Mouse (Mus musculus): ENCODE results near the gene Fgf12. TPM values are rescaled to one million over a fixed set of nuclear protein-coding genes. Genes with fewer than 3 reads are reported as not detected.

Fgf12 gene
- polyA plus RNA-seq, 1 experiment from 2014 or later: 42.6 TPM

- no peak for ATAC-seq (replicated peaks; ENCODE audit: extremely low read depth, insufficient read depth, low FRiP score)
- no peaks in the 10 kb centered on the region for H3K9me3 ChIP-seq (replicated peaks; ENCODE audit: control insufficient read depth, low read length)
- WGBS: 84% methylated on average over 11 of the region's 11 CpGs
- no peak overlapping the region for H3K4me3 ChIP-seq (ENCODE audit: low read length)
- H3K27me3 ChIP-seq (ENCODE audit: control insufficient read depth, insufficient read depth, low read length): no peaks in the 10 kb centered on the region
- H3K4me1 ChIP-seq (ENCODE audit: control insufficient read depth, insufficient read depth, low read length): peaks cover 3% of the 10 kb centered on the region; the same call in 1 of the 2 replicates
- H3K4me2 ChIP-seq (ENCODE audit: low read depth, low read length): no peak overlapping the region
- peak overlapping the region; percentile 8 for H3K27ac ChIP-seq (ENCODE audit: low read length)
- no peak overlapping the region for H3K9ac ChIP-seq (ENCODE audit: low read length)
- no peaks in the 10 kb centered on the region for H3K36me3 ChIP-seq (ENCODE audit: control insufficient read depth, insufficient read depth)
Measured at GRCm38 (mm10) chr16:28630771-28631484, 121.9 kb downstream of the Fgf12 start.

GRCm38 (mm10) chr16:28626259-28626658 lies 126.6 kb downstream of the Fgf12 start:
- H3K9me3 ChIP-seq (replicated peaks; ENCODE audit: control insufficient read depth, low read length): peaks cover 10% of the 10 kb centered on the region
- H3K27me3 ChIP-seq (ENCODE audit: control insufficient read depth, insufficient read depth, low read length): no peaks in the 10 kb centered on the region
- peaks cover 1% of the 10 kb centered on the region; the same call in 1 of the 2 replicates for H3K4me1 ChIP-seq (ENCODE audit: control insufficient read depth, insufficient read depth, low read length)
- no peaks in the 10 kb centered on the region for H3K36me3 ChIP-seq (ENCODE audit: control insufficient read depth, insufficient read depth)
- no peak for ATAC-seq (replicated peaks; ENCODE audit: extremely low read depth, insufficient read depth, low FRiP score)
- no peak overlapping the region for H3K27ac ChIP-seq (ENCODE audit: low read length)
- H3K4me3 ChIP-seq (ENCODE audit: low read length): no peak overlapping the region
- H3K4me2 ChIP-seq (ENCODE audit: low read depth, low read length): no peak overlapping the region
- 63% methylated on average over 6 of the region's 6 CpGs for WGBS
- H3K9ac ChIP-seq (ENCODE audit: low read length): no peak overlapping the region

GRCm38 (mm10) chr16:28625689-28626088 lies 127.2 kb downstream of the Fgf12 start:
- H3K4me3 ChIP-seq (ENCODE audit: low read length): no peak overlapping the region
- H3K36me3 ChIP-seq (ENCODE audit: control insufficient read depth, insufficient read depth): no peaks in the 10 kb centered on the region
- no peak overlapping the region for H3K27ac ChIP-seq (ENCODE audit: low read length)
- H3K27me3 ChIP-seq (ENCODE audit: control insufficient read depth, insufficient read depth, low read length): no peaks in the 10 kb centered on the region
- H3K9ac ChIP-seq (ENCODE audit: low read length): no peak overlapping the region
- WGBS: 59% methylated on average over 5 of the region's 5 CpGs
- H3K4me1 ChIP-seq (ENCODE audit: control insufficient read depth, insufficient read depth, low read length): no peaks in the 10 kb centered on the region
- H3K4me2 ChIP-seq (ENCODE audit: low read depth, low read length): no peak overlapping the region
- peaks cover 10% of the 10 kb centered on the region for H3K9me3 ChIP-seq (replicated peaks; ENCODE audit: control insufficient read depth, low read length)
- ATAC-seq (replicated peaks; ENCODE audit: extremely low read depth, insufficient read depth, low FRiP score): no peak

GRCm38 (mm10) chr16:28614412-28614811 lies 138.5 kb downstream of the Fgf12 start:
- no peaks in the 10 kb centered on the region for H3K27me3 ChIP-seq (ENCODE audit: control insufficient read depth, insufficient read depth, low read length)
- no peaks in the 10 kb centered on the region for H3K9me3 ChIP-seq (replicated peaks; ENCODE audit: control insufficient read depth, low read length)
- no peaks in the 10 kb centered on the region for H3K36me3 ChIP-seq (ENCODE audit: control insufficient read depth, insufficient read depth)
- no peak overlapping the region for H3K9ac ChIP-seq (ENCODE audit: low read length)
- no peak overlapping the region for H3K4me3 ChIP-seq (ENCODE audit: low read length)
- no peak for ATAC-seq (replicated peaks; ENCODE audit: extremely low read depth, insufficient read depth, low FRiP score)
- H3K4me2 ChIP-seq (ENCODE audit: low read depth, low read length): no peak overlapping the region
- H3K4me1 ChIP-seq (ENCODE audit: control insufficient read depth, insufficient read depth, low read length): no peaks in the 10 kb centered on the region
- 79% methylated on average over 3 of the region's 3 CpGs for WGBS
- H3K27ac ChIP-seq (ENCODE audit: low read length): no peak overlapping the region

- ATAC-seq (replicated peaks; ENCODE audit: extremely low read depth, insufficient read depth, low FRiP score): no peak
- Histone ChIP-seq H3K27me3 (ENCODE audit: control insufficient read depth, insufficient read depth, low read length) (no peaks in the 10 kb centered on the region), H3K9ac (ENCODE audit: low read length) (no peak overlapping the region), H3K4me2 (ENCODE audit: low read depth, low read length) (no peak overlapping the region), H3K27ac (ENCODE audit: low read length) (no peak overlapping the region), H3K4me3 (ENCODE audit: low read length) (no peak overlapping the region), H3K36me3 (ENCODE audit: control insufficient read depth, insufficient read depth) (no peaks in the 10 kb centered on the region), H3K9me3 (replicated peaks; ENCODE audit: control insufficient read depth, low read length) (no peaks in the 10 kb centered on the region), H3K4me1 (ENCODE audit: control insufficient read depth, insufficient read depth, low read length) (no peaks in the 10 kb centered on the region)
- WGBS: 21% methylated on average over 3 of the region's 3 CpGs
Measured at GRCm38 (mm10) chr16:28610940-28611339, 141.9 kb downstream of the Fgf12 start.

- H3K27me3 ChIP-seq (ENCODE audit: control insufficient read depth, insufficient read depth, low read length): no peaks in the 10 kb centered on the region
- H3K4me2 ChIP-seq (ENCODE audit: low read depth, low read length): no peak overlapping the region
- no peaks in the 10 kb centered on the region for H3K9me3 ChIP-seq (replicated peaks; ENCODE audit: control insufficient read depth, low read length)
- 77% methylated on average over 1 of the region's 1 CpGs for WGBS
- no peak for ATAC-seq (replicated peaks; ENCODE audit: extremely low read depth, insufficient read depth, low FRiP score)
- no peaks in the 10 kb centered on the region for H3K36me3 ChIP-seq (ENCODE audit: control insufficient read depth, insufficient read depth)
- no peak overlapping the region for H3K4me3 ChIP-seq (ENCODE audit: low read length)
- no peak overlapping the region for H3K27ac ChIP-seq (ENCODE audit: low read length)
- H3K9ac ChIP-seq (ENCODE audit: low read length): no peak overlapping the region
- no peaks in the 10 kb centered on the region for H3K4me1 ChIP-seq (ENCODE audit: control insufficient read depth, insufficient read depth, low read length)
Measured at GRCm38 (mm10) chr16:28603155-28603554, 149.7 kb downstream of the Fgf12 start.

- 66% methylated on average over 4 of the region's 4 CpGs for WGBS
Measured at GRCm38 (mm10) chr16:28601723-28602122, 151.1 kb downstream of the Fgf12 start.

GRCm38 (mm10) chr16:28596112-28596511 lies 156.8 kb downstream of the Fgf12 start:
- Histone ChIP-seq H3K4me1 (ENCODE audit: control insufficient read depth, insufficient read depth, low read length) (no peaks in the 10 kb centered on the region), H3K27me3 (ENCODE audit: control insufficient read depth, insufficient read depth, low read length) (no peaks in the 10 kb centered on the region; the same call in 1 of the 2 replicates), H3K4me2 (ENCODE audit: low read depth, low read length) (no peak overlapping the region), H3K36me3 (ENCODE audit: control insufficient read depth, insufficient read depth) (no peaks in the 10 kb centered on the region), H3K4me3 (ENCODE audit: low read length) (no peak overlapping the region), H3K9ac (ENCODE audit: low read length) (no peak overlapping the region), H3K9me3 (replicated peaks; ENCODE audit: control insufficient read depth, low read length) (no peaks in the 10 kb centered on the region), H3K27ac (ENCODE audit: low read length) (no peak overlapping the region)
- WGBS: 76% methylated on average over 13 of the region's 13 CpGs
- ATAC-seq (replicated peaks; ENCODE audit: extremely low read depth, insufficient read depth, low FRiP score): no peak

More at GRCm38 (mm10) chr16:28601723-28602122, 151.1 kb downstream of the Fgf12 start:
- Histone ChIP-seq H3K4me2 (ENCODE audit: low read depth, low read length) (no peak overlapping the region), H3K9me3 (replicated peaks; ENCODE audit: control insufficient read depth, low read length) (no peaks in the 10 kb centered on the region), H3K27ac (ENCODE audit: low read length) (no peak overlapping the region), H3K27me3 (ENCODE audit: control insufficient read depth, insufficient read depth, low read length) (no peaks in the 10 kb centered on the region), H3K4me1 (ENCODE audit: control insufficient read depth, insufficient read depth, low read length) (no peaks in the 10 kb centered on the region), H3K4me3 (ENCODE audit: low read length) (no peak overlapping the region), H3K36me3 (ENCODE audit: control insufficient read depth, insufficient read depth) (no peaks in the 10 kb centered on the region), H3K9ac (ENCODE audit: low read length) (no peak overlapping the region)
- no peak for ATAC-seq (replicated peaks; ENCODE audit: extremely low read depth, insufficient read depth, low FRiP score)

GRCm38 (mm10) chr16:28593075-28593915 lies 159.6 kb downstream of the Fgf12 start:
- H3K36me3 ChIP-seq (ENCODE audit: control insufficient read depth, insufficient read depth): no peaks in the 10 kb centered on the region
- H3K27me3 ChIP-seq (ENCODE audit: control insufficient read depth, insufficient read depth, low read length): no peaks in the 10 kb centered on the region; the same call in 1 of the 2 replicates
- peak overlapping the region; percentile 46 for H3K4me3 ChIP-seq (ENCODE audit: low read length)
- H3K9ac ChIP-seq (ENCODE audit: low read length): peak overlapping the region; percentile 49; the same call in 1 of the 2 replicates
- no peak for ATAC-seq (replicated peaks; ENCODE audit: extremely low read depth, insufficient read depth, low FRiP score)
- peak overlapping the region; percentile 70 for H3K4me2 ChIP-seq (ENCODE audit: low read depth, low read length)
- no peak overlapping the region for H3K27ac ChIP-seq (ENCODE audit: low read length)
- H3K4me1 ChIP-seq (ENCODE audit: control insufficient read depth, insufficient read depth, low read length): no peaks in the 10 kb centered on the region
- 25% methylated on average over 26 of the region's 26 CpGs for WGBS
- H3K9me3 ChIP-seq (replicated peaks; ENCODE audit: control insufficient read depth, low read length): no peaks in the 10 kb centered on the region

Measured in heart, embryonic 16.5 days (tissue).